Mouse (Mus musculus): ENCODE data around the gene Thap2. TPM values are rescaled to one million over a fixed set of nuclear protein-coding genes. Genes with fewer than 3 reads are reported as not detected.

Thap2 gene
- polyA plus RNA-seq, 1 experiment from 2014 or later: 14.1 TPM

DNA sequence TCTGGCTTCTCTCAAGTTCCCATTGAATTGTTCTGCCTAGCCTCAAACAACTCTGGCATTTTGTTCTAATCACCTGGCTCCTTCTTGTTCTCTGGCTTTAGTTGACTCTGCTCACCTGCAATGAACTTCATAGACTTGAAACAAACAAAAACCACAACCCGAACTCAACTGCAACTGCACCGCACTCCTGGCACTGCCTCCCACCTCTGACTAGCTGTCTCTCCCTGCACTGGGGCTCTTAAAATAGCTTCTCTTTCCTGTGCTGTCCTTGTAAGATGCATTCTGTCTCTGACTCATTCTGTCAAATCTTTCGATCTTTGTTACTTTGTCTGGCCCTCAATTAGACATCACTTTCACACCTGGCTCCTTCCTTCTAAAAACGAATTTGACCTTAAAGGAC is 21.1 kb downstream of the Thap2 start:
- Histone ChIP-seq H3K27me3 (ENCODE audit: control insufficient read depth, insufficient read depth, low read length) (no peaks in the 10 kb centered on the region), H3K27ac (replicated peaks in 1 of 2; ENCODE audit: control insufficient read depth in 1 of 2, insufficient read depth in 1 of 2, low read depth in 2 of 2, low read length in 2 of 2) (peak overlapping the region in 1 of 2 experiments; percentile 95; a peak in 2 of 4 replicates), H3K4me3 (ENCODE audit: control insufficient read depth in 1 of 2, insufficient read depth in 1 of 2, low read depth in 1 of 2, low read length in 2 of 2) (peak overlapping the region in 1 of 2 experiments; percentile 61; a peak in 2 of 4 replicates), H3K9ac (ENCODE audit: low read length) (peak overlapping the region; percentile 78), H3K4me1 (ENCODE audit: control insufficient read depth in 2 of 2, insufficient read depth in 2 of 2, low read length in 2 of 2) (peaks cover 3 to 13% of the 10 kb centered on the region in 2 experiments; a peak in 2 of 4 replicates), H3K9me3 (ENCODE audit: control insufficient read depth, low read length) (no peaks in the 10 kb centered on the region), H3K4me2 (ENCODE audit: low read length) (peak overlapping the region; percentile 91), H3K36me3 (ENCODE audit: control insufficient read depth, insufficient read depth, low read length) (no peaks in the 10 kb centered on the region)
- ATAC-seq (ENCODE audit: insufficient number of reproducible peaks, insufficient read depth, low FRiP score, low read depth): no peak
- 75% methylated on average over 4 of the region's 4 CpGs for WGBS

DNA sequence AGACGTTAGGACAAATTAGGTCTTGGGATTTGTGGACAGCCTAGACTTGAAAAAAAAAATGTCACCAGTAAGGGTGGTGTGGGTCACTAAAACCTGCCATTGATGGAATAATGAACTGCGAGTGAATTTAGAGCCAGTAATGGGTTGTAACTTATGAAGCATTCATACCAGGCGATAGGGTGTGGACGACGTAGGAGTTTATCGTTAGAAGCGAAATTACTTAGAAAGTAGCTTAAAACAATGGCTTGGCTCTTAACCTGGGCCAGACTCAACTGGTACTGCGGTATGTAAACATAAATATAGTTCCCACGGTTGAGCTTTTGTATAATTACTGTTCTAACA is 21.6 kb downstream of the Thap2 start:
- H3K9ac ChIP-seq (ENCODE audit: low read length): peak overlapping the region; percentile 78
- no peaks in the 10 kb centered on the region for H3K36me3 ChIP-seq (ENCODE audit: control insufficient read depth, insufficient read depth, low read length)
- H3K9me3 ChIP-seq (ENCODE audit: control insufficient read depth, low read length): no peaks in the 10 kb centered on the region
- ATAC-seq (ENCODE audit: insufficient number of reproducible peaks, insufficient read depth, low FRiP score, low read depth): no peak
- H3K4me2 ChIP-seq (ENCODE audit: low read length): peak overlapping the region; percentile 91
- H3K27me3 ChIP-seq (ENCODE audit: control insufficient read depth, insufficient read depth, low read length): no peaks in the 10 kb centered on the region
- H3K4me1 ChIP-seq (ENCODE audit: control insufficient read depth in 2 of 2, insufficient read depth in 2 of 2, low read length in 2 of 2): peaks cover 3 to 13% of the 10 kb centered on the region in 2 experiments; a peak in 2 of 4 replicates
- WGBS: 9% methylated on average over 9 of the region's 9 CpGs
- H3K27ac ChIP-seq (replicated peaks in 1 of 2; ENCODE audit: control insufficient read depth in 1 of 2, insufficient read depth in 1 of 2, low read depth in 2 of 2, low read length in 2 of 2): peak overlapping the region; percentile 95 to 98
- peak overlapping the region; percentile 61 to 67 for H3K4me3 ChIP-seq (ENCODE audit: control insufficient read depth in 1 of 2, insufficient read depth in 1 of 2, low read depth in 1 of 2, low read length in 2 of 2)

DNA sequence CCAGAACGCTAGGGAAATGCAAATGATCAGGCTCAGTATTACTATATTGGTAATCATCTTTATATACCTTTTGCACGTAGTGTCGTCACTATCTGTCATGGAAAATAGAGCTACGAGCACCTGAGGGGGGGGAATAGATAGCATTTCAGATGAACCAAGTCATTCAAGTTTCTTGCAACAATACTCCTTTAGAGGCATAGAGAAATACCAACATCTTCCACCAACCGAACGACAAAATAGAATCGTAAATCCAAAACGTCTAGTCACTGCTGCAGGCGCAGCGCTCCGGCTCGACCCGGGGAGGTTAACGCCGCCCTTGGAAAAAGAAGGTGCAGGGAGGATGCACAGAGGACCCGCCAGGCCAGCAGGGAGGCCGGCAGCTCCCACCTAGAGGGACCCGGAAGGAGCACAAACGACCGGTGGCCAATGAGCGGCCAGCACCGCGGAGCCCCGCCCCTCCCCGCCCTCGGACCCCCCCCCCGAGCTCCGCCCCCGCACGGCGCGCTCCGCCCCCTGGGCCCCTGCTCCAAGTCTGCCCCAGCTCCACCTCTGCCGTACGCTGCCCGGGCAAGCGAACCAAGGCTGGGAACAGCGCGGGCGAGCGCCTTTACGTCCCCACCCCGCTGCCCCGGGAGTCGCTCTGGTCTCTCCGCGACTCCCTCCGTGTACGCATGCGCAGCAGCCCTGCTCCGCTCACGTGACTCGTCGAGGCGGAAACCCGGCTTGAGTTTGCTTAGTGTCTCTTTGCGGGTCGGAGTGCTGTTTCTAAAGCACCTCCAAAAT is 22.2 kb downstream of the Thap2 start, which contains the start of gene Tmem19:
Tmem19 (minus strand) TSS at position 662 of the 783 bp plus-strand sequence.
- under 1% methylated on average over 56 of the region's 58 CpGs for WGBS
- H3K4me1 ChIP-seq (ENCODE audit: control insufficient read depth in 2 of 2, insufficient read depth in 2 of 2, low read length in 2 of 2): peaks cover 3 to 8% of the 10 kb centered on the region in 2 experiments; a peak in 2 of 4 replicates
- H3K36me3 ChIP-seq (ENCODE audit: control insufficient read depth, insufficient read depth, low read length): peaks cover 6% of the 10 kb centered on the region; the same call in 1 of the 2 replicates
- H3K4me3 ChIP-seq (ENCODE audit: control insufficient read depth in 1 of 2, insufficient read depth in 1 of 2, low read depth in 1 of 2, low read length in 2 of 2): peak within 1 kb of the TSS; percentile 61 to 84
- H3K9ac ChIP-seq (ENCODE audit: low read length): peak within 1 kb of the TSS; percentile 78
- no peaks in the 10 kb centered on the region for H3K27me3 ChIP-seq (ENCODE audit: control insufficient read depth, insufficient read depth, low read length)
- H3K4me2 ChIP-seq (ENCODE audit: low read length): peak within 1 kb of the TSS; percentile 91
- no peaks in the 10 kb centered on the region for H3K9me3 ChIP-seq (ENCODE audit: control insufficient read depth, low read length)
- H3K27ac ChIP-seq (replicated peaks in 1 of 2; ENCODE audit: control insufficient read depth in 1 of 2, insufficient read depth in 1 of 2, low read depth in 2 of 2, low read length in 2 of 2): peak within 1 kb of the TSS; percentile 95 to 98
- peak; percentile 100 for ATAC-seq (ENCODE audit: insufficient number of reproducible peaks, insufficient read depth, low FRiP score, low read depth)

DNA sequence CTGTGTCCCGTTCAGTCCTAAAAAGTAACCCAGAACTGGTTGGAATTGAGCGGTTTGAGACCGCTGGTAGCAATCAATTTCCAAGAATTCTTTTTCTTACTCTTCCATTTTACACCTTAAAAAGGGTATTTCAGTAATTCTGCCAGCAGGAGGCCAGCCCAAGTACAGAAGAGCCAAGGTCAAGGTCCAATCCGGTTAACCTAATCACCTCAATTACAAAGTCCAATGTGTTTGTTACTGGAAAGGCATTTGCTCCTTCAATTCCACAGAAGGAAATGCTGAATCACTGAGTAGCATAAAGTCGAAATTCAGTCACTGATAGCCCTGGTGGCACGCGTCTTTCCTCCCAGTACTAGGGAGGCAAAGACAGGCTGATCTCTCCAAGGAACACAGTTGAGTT is 25.2 kb downstream of the Thap2 start:
- Histone ChIP-seq H3K27ac (replicated peaks in 1 of 2; ENCODE audit: control insufficient read depth in 1 of 2, insufficient read depth in 1 of 2, low read depth in 2 of 2, low read length in 2 of 2) (no peak overlapping the region), H3K27me3 (ENCODE audit: control insufficient read depth, insufficient read depth, low read length) (no peaks in the 10 kb centered on the region), H3K4me2 (ENCODE audit: low read length) (no peak overlapping the region), H3K36me3 (ENCODE audit: control insufficient read depth, insufficient read depth, low read length) (peaks cover 11% of the 10 kb centered on the region; the same call in 1 of the 2 replicates), H3K9ac (ENCODE audit: low read length) (no peak overlapping the region), H3K4me3 (ENCODE audit: control insufficient read depth in 1 of 2, insufficient read depth in 1 of 2, low read depth in 1 of 2, low read length in 2 of 2) (no peak overlapping the region), H3K9me3 (ENCODE audit: control insufficient read depth, low read length) (no peaks in the 10 kb centered on the region), H3K4me1 (ENCODE audit: control insufficient read depth in 2 of 2, insufficient read depth in 2 of 2, low read length in 2 of 2) (peaks cover 3 to 6% of the 10 kb centered on the region in 2 experiments; a peak in 2 of 4 replicates)
- ATAC-seq (ENCODE audit: insufficient number of reproducible peaks, insufficient read depth, low FRiP score, low read depth): no peak
- WGBS: 86% methylated on average over 7 of the region's 7 CpGs

DNA sequence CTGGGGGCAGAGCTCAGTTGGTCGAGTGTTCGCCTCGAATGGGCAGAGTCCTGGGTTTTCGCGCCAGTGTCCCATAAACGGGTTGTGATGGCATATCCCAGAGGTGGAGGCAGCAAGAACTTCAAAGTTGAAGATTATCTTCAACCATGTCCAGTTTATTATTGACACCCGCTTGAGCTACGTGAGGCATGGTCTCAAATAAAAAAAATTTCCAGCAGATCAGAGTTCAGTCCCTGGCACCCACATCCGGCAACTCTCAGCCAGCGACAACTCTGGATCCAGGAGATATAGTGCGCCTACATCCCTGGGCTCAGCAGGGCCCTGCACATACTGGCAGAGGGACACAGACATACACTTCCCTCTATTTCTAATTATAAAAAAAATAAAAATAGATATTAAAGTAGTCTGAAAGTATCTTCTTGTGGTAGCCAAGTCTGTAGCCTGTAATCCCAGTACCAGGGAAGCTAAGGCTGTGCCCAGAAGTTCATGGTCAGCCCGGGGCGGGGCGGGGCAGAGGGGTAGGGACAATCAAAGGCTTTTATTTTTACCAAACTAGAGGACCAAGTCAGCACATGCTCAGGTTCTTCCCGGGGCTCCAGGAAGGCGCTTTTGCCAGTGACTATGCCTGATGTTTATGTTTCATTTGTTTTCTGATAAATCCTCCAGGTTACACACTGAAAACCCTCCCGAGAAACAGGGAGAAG is 25.9 kb downstream of the Thap2 start:
- no peaks in the 10 kb centered on the region for H3K27me3 ChIP-seq (ENCODE audit: control insufficient read depth, insufficient read depth, low read length)
- no peak overlapping the region for H3K4me2 ChIP-seq (ENCODE audit: low read length)
- H3K9ac ChIP-seq (ENCODE audit: low read length): no peak overlapping the region
- H3K27ac ChIP-seq (replicated peaks in 1 of 2; ENCODE audit: control insufficient read depth in 1 of 2, insufficient read depth in 1 of 2, low read depth in 2 of 2, low read length in 2 of 2): no peak overlapping the region
- H3K4me1 ChIP-seq (ENCODE audit: control insufficient read depth in 2 of 2, insufficient read depth in 2 of 2, low read length in 2 of 2): peaks cover 3 to 6% of the 10 kb centered on the region in 2 experiments; a peak in 2 of 4 replicates
- H3K4me3 ChIP-seq (ENCODE audit: control insufficient read depth in 1 of 2, insufficient read depth in 1 of 2, low read depth in 1 of 2, low read length in 2 of 2): no peak overlapping the region
- ATAC-seq (ENCODE audit: insufficient number of reproducible peaks, insufficient read depth, low FRiP score, low read depth): no peak
- no peaks in the 10 kb centered on the region for H3K9me3 ChIP-seq (ENCODE audit: control insufficient read depth, low read length)
- WGBS: 85% methylated on average over 17 of the region's 17 CpGs
- H3K36me3 ChIP-seq (ENCODE audit: control insufficient read depth, insufficient read depth, low read length): peaks cover 11% of the 10 kb centered on the region; the same call in 1 of the 2 replicates

DNA sequence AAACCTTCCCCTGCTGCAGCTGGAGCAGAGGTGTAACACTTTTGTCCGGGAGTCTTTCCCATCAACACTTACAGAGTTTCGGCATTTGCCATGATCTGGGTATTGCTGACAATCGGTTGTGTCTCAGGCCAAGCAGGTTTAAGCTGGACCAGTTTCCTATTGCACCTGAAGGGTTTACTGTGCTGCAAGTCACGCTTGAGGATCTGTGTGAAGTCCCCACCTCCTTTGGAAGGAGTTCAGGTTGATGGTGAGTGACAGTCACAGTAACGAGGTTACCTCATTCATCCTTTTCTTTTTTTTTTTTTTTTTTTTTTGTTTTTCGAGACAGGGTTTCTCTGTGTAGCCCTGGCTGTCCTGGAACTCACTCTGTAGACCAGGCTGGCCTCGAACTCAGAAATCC is 28.1 kb downstream of the Thap2 start:
- no peaks in the 10 kb centered on the region for H3K27me3 ChIP-seq (ENCODE audit: control insufficient read depth, insufficient read depth, low read length)
- no peak overlapping the region for H3K27ac ChIP-seq (replicated peaks in 1 of 2; ENCODE audit: control insufficient read depth in 1 of 2, insufficient read depth in 1 of 2, low read depth in 2 of 2, low read length in 2 of 2)
- H3K4me3 ChIP-seq (ENCODE audit: control insufficient read depth in 1 of 2, insufficient read depth in 1 of 2, low read depth in 1 of 2, low read length in 2 of 2): no peak overlapping the region
- ATAC-seq (ENCODE audit: insufficient number of reproducible peaks, insufficient read depth, low FRiP score, low read depth): no peak
- no peaks in the 10 kb centered on the region for H3K9me3 ChIP-seq (ENCODE audit: control insufficient read depth, low read length)
- H3K4me2 ChIP-seq (ENCODE audit: low read length): no peak overlapping the region
- H3K9ac ChIP-seq (ENCODE audit: low read length): no peak overlapping the region
- 90% methylated on average over 6 of the region's 7 CpGs for WGBS
- no peaks in the 10 kb centered on the region for H3K4me1 ChIP-seq (ENCODE audit: control insufficient read depth in 2 of 2, insufficient read depth in 2 of 2, low read length in 2 of 2)
- H3K36me3 ChIP-seq (ENCODE audit: control insufficient read depth, insufficient read depth, low read length): peaks cover 11% of the 10 kb centered on the region; the same call in 1 of the 2 replicates

DNA sequence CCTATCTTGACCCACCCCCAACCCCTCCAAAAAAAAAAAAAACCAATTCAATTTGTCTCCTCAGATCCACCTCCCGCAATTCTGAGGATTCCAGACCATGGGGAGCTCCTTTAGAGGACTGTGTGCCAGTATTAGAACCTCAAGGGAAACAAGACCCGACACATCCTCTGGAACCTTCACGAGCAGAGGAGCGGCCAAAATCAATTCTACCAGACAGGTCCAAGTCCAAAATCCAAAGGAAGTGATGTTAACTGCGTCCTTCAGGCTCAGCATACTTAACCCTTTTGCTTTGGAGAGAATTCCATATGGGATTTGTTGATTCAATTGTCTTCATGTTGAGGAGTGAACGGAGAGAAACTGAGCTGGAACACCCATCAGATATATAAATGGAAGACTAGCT is 29.2 kb downstream of the Thap2 start:
- Histone ChIP-seq H3K9me3 (ENCODE audit: control insufficient read depth, low read length) (no peaks in the 10 kb centered on the region), H3K36me3 (ENCODE audit: control insufficient read depth, insufficient read depth, low read length) (peaks cover 11% of the 10 kb centered on the region; the same call in 1 of the 2 replicates), H3K4me1 (ENCODE audit: control insufficient read depth in 2 of 2, insufficient read depth in 2 of 2, low read length in 2 of 2) (no peaks in the 10 kb centered on the region), H3K27ac (replicated peaks in 1 of 2; ENCODE audit: control insufficient read depth in 1 of 2, insufficient read depth in 1 of 2, low read depth in 2 of 2, low read length in 2 of 2) (no peak overlapping the region), H3K27me3 (ENCODE audit: control insufficient read depth, insufficient read depth, low read length) (no peaks in the 10 kb centered on the region), H3K4me2 (ENCODE audit: low read length) (no peak overlapping the region), H3K9ac (ENCODE audit: low read length) (no peak overlapping the region), H3K4me3 (ENCODE audit: control insufficient read depth in 1 of 2, insufficient read depth in 1 of 2, low read depth in 1 of 2, low read length in 2 of 2) (no peak overlapping the region)
- ATAC-seq (ENCODE audit: insufficient number of reproducible peaks, insufficient read depth, low FRiP score, low read depth): no peak
- WGBS: 87% methylated on average over 6 of the region's 6 CpGs

Data from heart, embryonic 14.5 days (tissue).